Mouse (Mus musculus) ES-E14 (cell line): ENCODE data around the gene Olfr691. TPM values are rescaled to one million over a fixed set of nuclear protein-coding genes. Genes with fewer than 3 reads are reported as not detected.

Experiments used
- DNase-seq: peaks from one replicate; pipeline ENCODE4 v3.0.0-alpha.2; 2013; ENCODE audit warnings: low read depth, low spot score
- H3K27ac ChIP-seq: 2 replicates; pipeline ENCODE4 v1.5.1; 2012; ENCODE audit warnings: low read depth, mild to moderate bottlenecking, low read length, moderate library complexity, mixed read lengths; ENCODE audit not compliant: poor library complexity, insufficient read depth, severe bottlenecking
- H3K36me3 ChIP-seq: 2 replicates; pipeline ENCODE4 v1.6.1; 2012; ENCODE audit warnings: mild to moderate bottlenecking, low read length, moderate library complexity, mixed read lengths; ENCODE audit not compliant: control insufficient read depth, poor library complexity, insufficient read depth, severe bottlenecking
- H3K4me1 ChIP-seq, 2 experiments: fragments of 150-350 bp in 1 of 2; sonication (generic) in 1 of 2; 2 replicates each; pipeline ENCODE4 v1.6.1; 2012; ENCODE audit warnings: low read length in 2 of 2, mild to moderate bottlenecking in 1 of 2, mixed read lengths in 1 of 2; ENCODE audit not compliant: control insufficient read depth in 2 of 2, insufficient read depth in 2 of 2, poor library complexity in 1 of 2
- H3K4me3 ChIP-seq, 2 experiments: fragments of 150-350 bp in 1 of 2; sonication (generic) in 1 of 2; 2 replicates each; pipeline ENCODE4 v1.5.1; 2012; ENCODE audit warnings: low read length in 2 of 2, low read depth in 1 of 2, mild to moderate bottlenecking in 1 of 2, mixed read lengths in 1 of 2; ENCODE audit not compliant: insufficient read depth in 1 of 2, poor library complexity in 1 of 2, severe bottlenecking in 1 of 2
- H3K9ac ChIP-seq: 2 replicates; pipeline ENCODE4 v1.6.1; 2012; ENCODE audit warnings: low read depth, mild to moderate bottlenecking, low read length, mixed read lengths; ENCODE audit not compliant: poor library complexity, insufficient read depth, severe bottlenecking
- H3K9me3 ChIP-seq: fragments of 150-350 bp; sonication (generic); 2 replicates; pipeline ENCODE4 v1.6.1; 2012; ENCODE audit warnings: low read depth, mild to moderate bottlenecking, low read length; ENCODE audit not compliant: control insufficient read depth, insufficient read depth
- CHD2 ChIP-seq: IDR thresholded peaks from 2 replicates; pipeline ENCODE4 v1.6.1; 2014; ENCODE audit warnings: mild to moderate bottlenecking, low read depth, low read length, inconsistent platforms
- HCFC1 ChIP-seq: IDR thresholded peaks from 2 replicates; pipeline ENCODE4 v1.6.1; 2012; ENCODE audit warnings: low read length, inconsistent platforms, borderline replicate concordance; ENCODE audit not compliant: insufficient read depth
- MAFK ChIP-seq: IDR thresholded peaks from 2 replicates; pipeline ENCODE4 v1.6.1; 2014; ENCODE audit warnings: mild to moderate bottlenecking, low read depth, low read length, inconsistent platforms; ENCODE audit not compliant: insufficient read depth
- ZC3H11A ChIP-seq: IDR thresholded peaks from 2 replicates; pipeline ENCODE4 v1.6.1; 2012; ENCODE audit warnings: low read depth, mild to moderate bottlenecking, inconsistent platforms, low read length, borderline replicate concordance
- ZNF384 ChIP-seq: IDR thresholded peaks from 2 replicates; pipeline ENCODE4 v1.6.1; 2012; ENCODE audit warnings: low read depth, low read length, inconsistent platforms
- in situ Hi-C, 2 experiments: fragments of 600-800 bp; cut with MboI; formaldehyde crosslinking; loops; one replicate each; pipeline ENCODE4 v1.15.1; 2025; ENCODE audit warnings: low sequenced_read_pairs in 2 of 2, inconsistent platforms in 1 of 2; ENCODE audit not compliant: unreplicated experiment in 2 of 2
- total RNA-seq: library from RNA; depleted of rRNA; stranded (reverse); fragments of 300-350 nt; gene quantifications from 2 replicates; pipeline ENCODE4 v1.2.3, GENCODE M21; 2012; rRNA removed

Gene Olfr691
- total RNA-seq, 1 experiment: not detected

- Histone ChIP-seq H3K9me3 (no peaks in the 10 kb centered on the region), H3K36me3 (no peaks in the 10 kb centered on the region), H3K9ac (no peak within 1 kb of the TSS), H3K4me1 (no peaks in the 10 kb centered on the region), H3K27ac (no peak within 1 kb of the TSS), H3K4me3 (no peak within 1 kb of the TSS)
- TF ChIP-seq CHD2 (no peak), MAFK (no peak), ZNF384 (no peak), HCFC1 (no peak), ZC3H11A (no peak)
- no peak for DNase-seq
- in situ Hi-C loops: no loop called here
These were observed 8.1 kb downstream of the Olfr691 start, which contains the start of gene Olfr690 for GRCm38 (mm10) chr7:105334004-105334403. Gene Olfr690, minus strand, starts transcription at chr7:105334104.

GRCm38 (mm10) chr7:105325302-105325701 is 16.8 kb downstream of the Olfr691 start:
- TF ChIP-seq ZC3H11A: no peak
- no peak for TF ChIP-seq MAFK
- TF ChIP-seq ZNF384: no peak
- no peak for TF ChIP-seq CHD2
- TF ChIP-seq HCFC1: no peak
- no peak overlapping the region for H3K27ac ChIP-seq
- no peaks in the 10 kb centered on the region for H3K9me3 ChIP-seq
- no peak overlapping the region for H3K9ac ChIP-seq
- no peaks in the 10 kb centered on the region for H3K4me1 ChIP-seq
- no peaks in the 10 kb centered on the region for H3K36me3 ChIP-seq
- H3K4me3 ChIP-seq: no peak overlapping the region
- no peak for DNase-seq
- in situ Hi-C loops: no loop called here

- TF ChIP-seq ZNF384 (no peak), ZC3H11A (no peak), CHD2 (no peak), MAFK (no peak), HCFC1 (no peak)
- Histone ChIP-seq H3K9ac (no peak within 1 kb of the TSS), H3K27ac (no peak within 1 kb of the TSS), H3K4me1 (no peaks in the 10 kb centered on the region), H3K36me3 (no peaks in the 10 kb centered on the region), H3K4me3 (no peak within 1 kb of the TSS), H3K9me3 (no peaks in the 10 kb centered on the region)
- no peak for DNase-seq
- in situ Hi-C loops: loop anchor here (25.0 kb wide), 1 partner anchor 99 kb away; the partner anchor contains the start of gene Olfr686 (in 2 of the 2)
These were observed 31.2 kb downstream of the Olfr691 start, which contains the start of gene Olfr689 for GRCm38 (mm10) chr7:105310865-105311264. Gene Olfr689, plus strand, starts transcription at chr7:105311165.

DNA sequence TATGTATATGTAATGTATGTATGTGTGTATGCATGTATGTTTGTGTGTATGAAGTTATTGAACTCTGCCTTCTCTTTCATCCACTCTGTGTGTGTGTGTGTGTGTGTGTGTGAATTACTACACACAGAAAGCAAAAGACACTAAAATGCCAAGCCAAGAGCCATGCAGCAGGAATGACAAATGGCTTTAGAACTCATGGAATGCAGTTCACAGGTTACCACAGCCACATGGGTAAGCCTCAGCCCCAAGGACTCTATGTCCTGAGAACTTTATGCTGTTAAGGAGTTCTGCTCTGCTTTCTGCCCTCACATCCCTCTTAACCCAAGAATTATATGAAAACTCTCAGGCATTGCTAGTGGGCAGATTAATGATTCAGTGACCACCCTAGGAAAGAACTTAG is 52.0 kb downstream of the Olfr691 start:
- no peak for TF ChIP-seq CHD2
- Histone ChIP-seq H3K36me3 (no peaks in the 10 kb centered on the region), H3K9ac (no peak overlapping the region), H3K27ac (no peak overlapping the region), H3K4me3 (no peak overlapping the region), H3K4me1 (no peaks in the 10 kb centered on the region), H3K9me3 (no peaks in the 10 kb centered on the region)
- DNase-seq: no peak
- in situ Hi-C loops: no loop called here

DNA sequence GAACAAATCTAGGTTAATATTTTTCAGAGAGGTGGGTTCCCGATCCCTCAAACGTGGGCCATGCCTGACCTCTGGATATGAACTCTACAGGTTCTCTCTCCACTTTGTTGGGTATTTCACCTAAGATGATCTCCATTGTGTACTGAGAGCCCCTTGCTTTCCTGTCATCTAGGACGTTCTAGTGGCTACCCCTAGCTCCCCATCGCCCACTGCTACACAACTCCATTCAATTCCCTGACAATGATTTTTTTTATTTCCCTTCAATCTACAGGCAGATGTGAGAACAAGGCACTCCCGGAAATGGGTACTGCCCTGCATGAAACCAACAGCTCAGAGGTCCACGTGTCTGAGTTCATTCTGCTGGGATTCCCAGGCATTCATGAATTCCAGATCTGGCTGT is 54.3 kb downstream of the Olfr691 start, which contains the start of gene Olfr688:
Gene Olfr688, plus strand, starts transcription at position 301 of the 400 bp plus-strand sequence.
- no peaks in the 10 kb centered on the region for H3K36me3 ChIP-seq
- H3K9ac ChIP-seq: no peak within 1 kb of the TSS
- in situ Hi-C loops: no loop called here
- no peak within 1 kb of the TSS for H3K27ac ChIP-seq
- no peaks in the 10 kb centered on the region for H3K4me1 ChIP-seq
- TF ChIP-seq HCFC1 (no peak), ZNF384 (no peak), CHD2 (no peak), MAFK (no peak), ZC3H11A (no peak)
- H3K9me3 ChIP-seq: no peaks in the 10 kb centered on the region
- no peak within 1 kb of the TSS for H3K4me3 ChIP-seq
- DNase-seq: no peak

Other genes with a start within 250 kb of the Olfr691 start
- not detected in 2 replicates for gene Olfr680-ps1, start 249.5 kb downstream of the Olfr691 start, total RNA-seq
- not detected in 2 replicates for gene Olfr681, start 225.4 kb downstream of the Olfr691 start, total RNA-seq
- not detected in 2 replicates for gene Olfr683, start 195.3 kb downstream of the Olfr691 start, total RNA-seq
- not detected in 2 replicates for gene Olfr684, start 178.6 kb downstream of the Olfr691 start, total RNA-seq
- gene Olfr685, start 156.3 kb downstream of the Olfr691 start, total RNA-seq: not detected in 2 replicates
- not detected in 2 replicates for gene Olfr686, start 134.8 kb downstream of the Olfr691 start, total RNA-seq
- gene Olfr688, start 54.2 kb downstream of the Olfr691 start, total RNA-seq: not detected in 2 replicates
- not detected in 2 replicates for gene Olfr689, start 31.1 kb downstream of the Olfr691 start, total RNA-seq
- gene Olfr690, start 8.2 kb downstream of the Olfr691 start, total RNA-seq: not detected in 2 replicates
- 0.26 TPM in 1 of 2 replicates, not detected in the other for gene Olfr692, start 26.0 kb upstream of the Olfr691 start, total RNA-seq
- gene Gm5901, start 32.8 kb upstream of the Olfr691 start, total RNA-seq: 0.89 and 2.4 TPM in 2 replicates
- gene Fam160a2, start 57.8 kb upstream of the Olfr691 start, total RNA-seq: 29.9 and 37.6 TPM in 2 replicates
- 0.13 and 0.37 TPM in 2 replicates for gene Cnga4, start 62.3 kb upstream of the Olfr691 start, total RNA-seq
- gene Cckbr, start 83.5 kb upstream of the Olfr691 start, total RNA-seq: 0.27 and 0.58 TPM in 2 replicates
- gene Cavin3, start 140.0 kb upstream of the Olfr691 start, total RNA-seq: 2.0 and 5.3 TPM in 2 replicates
- 19.4 and 22.8 TPM in 2 replicates for gene Smpd1, start 212.1 kb upstream of the Olfr691 start, total RNA-seq
- 14.2 and 19.9 TPM in 2 replicates for gene Apbb1, start 239.4 kb upstream of the Olfr691 start, total RNA-seq